ENCODE assay signal across 28 mouse cellular contexts in the genomic region with DNA sequence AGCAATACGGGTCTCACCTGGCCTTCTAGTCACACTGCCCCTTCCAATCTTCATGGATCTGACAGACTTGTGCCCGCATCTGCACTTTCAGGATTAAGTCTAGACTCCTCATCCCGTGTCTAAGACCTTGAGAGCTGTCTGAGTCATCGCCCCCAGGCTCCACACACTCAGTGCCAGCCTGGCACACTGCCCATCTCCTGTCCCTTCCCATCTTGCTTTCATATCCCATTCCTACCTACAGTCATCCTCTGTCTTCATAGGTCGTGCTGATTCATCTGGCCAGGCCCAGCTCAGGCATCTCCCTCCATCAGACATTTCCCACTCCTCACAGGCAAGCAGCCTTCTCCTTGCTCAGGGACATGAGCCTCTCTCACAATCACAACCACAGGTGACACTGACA.
DNase-seq lines count a peak whose midpoint lies in the region; ATAC-seq and TF ChIP-seq lines count a peak whose summit lies in the region.
"Had no signal": no experiment of that assay in that cellular context is flagged by ENCODE, and none has a peak within 500 bp of the region (broad histone marks: within the 10 kb centered on the region; RNA-seq: fewer than 3 reads in every experiment).

No protein-coding gene starts in this region.

- H3K36me3 ChIP-seq in midbrain, embryonic 11.5 days (ENCODE audit: control insufficient read depth, insufficient read depth, low read length) = no peaks in the 10 kb centered on the region
- H3K36me3 ChIP-seq in midbrain, embryonic 14.5 days (ENCODE audit: control insufficient read depth, insufficient read depth, low read length) = no peaks in the 10 kb centered on the region
- no peaks in the 10 kb centered on the region for H3K36me3 ChIP-seq in kidney, embryonic 14.5 days (ENCODE audit: control insufficient read depth, insufficient read depth, low read length)
- H3K36me3 ChIP-seq: forebrain, embryonic 15.5 days; G1E; heart, embryonic 12.5 days; hindbrain, embryonic 15.5 days; intestine, embryonic 15.5 days; liver, embryonic 12.5 days; midbrain, embryonic 13.5 days; stomach, embryonic 15.5 days had no signal

- ATAC-seq in midbrain, embryonic 11.5 days (ENCODE audit: low FRiP score) = no peak
- no peak for ATAC-seq in midbrain, embryonic 14.5 days (ENCODE audit: low FRiP score, low TSS enrichment)
- peak; percentile 90 for ATAC-seq in Patski
- no peak for ATAC-seq in kidney, embryonic 14.5 days (ENCODE audit: low FRiP score, low TSS enrichment)
- ATAC-seq: forebrain, embryonic 15.5 days; intestine, embryonic 15.5 days; liver, embryonic 12.5 days; liver, postnatal 0 days; midbrain, embryonic 13.5 days had no signal

- no peaks in the 10 kb centered on the region for H3K27me3 ChIP-seq in midbrain, embryonic 11.5 days (ENCODE audit: control insufficient read depth, insufficient read depth, low read length)
- no peaks in the 10 kb centered on the region for H3K27me3 ChIP-seq in midbrain, embryonic 14.5 days (ENCODE audit: control insufficient read depth, insufficient read depth, low read length)
- H3K27me3 ChIP-seq in Patski = no peaks in the 10 kb centered on the region
- no peaks in the 10 kb centered on the region for H3K27me3 ChIP-seq in kidney, embryonic 14.5 days (ENCODE audit: control insufficient read depth, insufficient read depth, low read length)
- H3K27me3 ChIP-seq: forebrain, embryonic 15.5 days; heart, embryonic 12.5 days; hindbrain, embryonic 15.5 days; intestine, embryonic 15.5 days; liver, embryonic 12.5 days; megakaryocyte, embryonic 14.5 days; midbrain, embryonic 13.5 days; stomach, embryonic 15.5 days had no signal

- no peak overlapping the region for H3K27ac ChIP-seq in midbrain, embryonic 11.5 days (ENCODE audit: low read depth, low read length)
- no peak overlapping the region for H3K27ac ChIP-seq in midbrain, embryonic 14.5 days (replicated peaks; ENCODE audit: low read depth, low read length)
- H3K27ac ChIP-seq in kidney, embryonic 14.5 days (ENCODE audit: low read depth, low read length) = no peak overlapping the region
- H3K27ac ChIP-seq: forebrain, embryonic 15.5 days; hindbrain, embryonic 15.5 days; intestine, embryonic 15.5 days; kidney, postnatal 0 days; liver, embryonic 12.5 days; midbrain, embryonic 13.5 days; stomach, embryonic 15.5 days had no signal

- POLR2A ChIA-PET in Patski (lab: Charles Lee) = interaction anchor here (0.6 kb wide), 1 partner anchor 1144 kb away, joined by 10 read pairs; no protein-coding TSS in a partner anchor

- no peak overlapping the region for H3K9ac ChIP-seq in midbrain, embryonic 11.5 days (ENCODE audit: low read length)
- no peak overlapping the region for H3K9ac ChIP-seq in midbrain, embryonic 14.5 days (replicated peaks; ENCODE audit: low read length)
- no peak overlapping the region for H3K9ac ChIP-seq in kidney, embryonic 14.5 days (ENCODE audit: low read depth, low read length)
- H3K9ac ChIP-seq: forebrain, embryonic 15.5 days; heart, embryonic 12.5 days; hindbrain, embryonic 15.5 days; intestine, embryonic 15.5 days; liver, embryonic 12.5 days; liver, postnatal 0 days; midbrain, embryonic 13.5 days; stomach, embryonic 15.5 days had no signal

- no peak for TF ChIP-seq CTCF in Patski (IDR thresholded peaks at IDR 0.05)

- H3K4me1 ChIP-seq in midbrain, embryonic 11.5 days (ENCODE audit: control insufficient read depth, insufficient read depth, low read length) = no peaks in the 10 kb centered on the region
- H3K4me1 ChIP-seq in midbrain, embryonic 14.5 days (ENCODE audit: control insufficient read depth, insufficient read depth, low read length) = no peaks in the 10 kb centered on the region
- H3K4me1 ChIP-seq in kidney, embryonic 14.5 days (ENCODE audit: control insufficient read depth, insufficient read depth, low read length) = no peaks in the 10 kb centered on the region
- H3K4me1 ChIP-seq: forebrain, embryonic 15.5 days; hindbrain, embryonic 15.5 days; intestine, embryonic 15.5 days; liver, embryonic 12.5 days; megakaryocyte, embryonic 14.5 days; midbrain, embryonic 13.5 days; stomach, embryonic 15.5 days had no signal

- H3K4me3 ChIP-seq in midbrain, embryonic 11.5 days (ENCODE audit: low read depth, low read length) = no peak overlapping the region
- no peak overlapping the region for H3K4me3 ChIP-seq in midbrain, embryonic 14.5 days (replicated peaks; ENCODE audit: low read depth, low read length)
- no peak overlapping the region for H3K4me3 ChIP-seq in kidney, embryonic 14.5 days (ENCODE audit: low read length)
- H3K4me3 ChIP-seq: forebrain, embryonic 15.5 days; heart, embryonic 12.5 days; hindbrain, embryonic 15.5 days; intestine, embryonic 15.5 days; liver, embryonic 12.5 days; megakaryocyte, embryonic 14.5 days; midbrain, embryonic 13.5 days; stomach, embryonic 15.5 days had no signal

- in situ Hi-C loops in Patski (cut with MboI; ENCODE audit: low pct_unique_long_range_greater_than_20kb) = no loop called here

- WGBS in midbrain, embryonic 11.5 days = 93% methylated on average over 5 of the region's 5 CpGs
- WGBS in midbrain, embryonic 14.5 days = 86% methylated on average over 5 of the region's 5 CpGs
- 78% methylated on average over 5 of the region's 5 CpGs for WGBS in kidney, embryonic 14.5 days

- no peak overlapping the region for H3K4me2 ChIP-seq in midbrain, embryonic 11.5 days
- no peak overlapping the region for H3K4me2 ChIP-seq in midbrain, embryonic 14.5 days (ENCODE audit: low read length)
- no peak overlapping the region for H3K4me2 ChIP-seq in kidney, embryonic 14.5 days (replicated peaks; ENCODE audit: low read depth, low read length)
- H3K4me2 ChIP-seq: forebrain, embryonic 15.5 days; heart, embryonic 12.5 days; hindbrain, embryonic 15.5 days; intestine, embryonic 15.5 days; liver, embryonic 12.5 days; midbrain, embryonic 13.5 days; stomach, embryonic 15.5 days had no signal

- CTCF ChIA-PET in Patski (lab: Charles Lee) = no interaction called here

- H3K9me3 ChIP-seq in midbrain, embryonic 11.5 days (ENCODE audit: control insufficient read depth, low read length) = no peaks in the 10 kb centered on the region
- no peaks in the 10 kb centered on the region for H3K9me3 ChIP-seq in midbrain, embryonic 14.5 days (ENCODE audit: control insufficient read depth, low read length)
- no peaks in the 10 kb centered on the region for H3K9me3 ChIP-seq in kidney, embryonic 14.5 days (ENCODE audit: control insufficient read depth, low read length)
- H3K9me3 ChIP-seq: forebrain, embryonic 15.5 days; heart, embryonic 12.5 days; hindbrain, embryonic 15.5 days; intestine, embryonic 15.5 days; liver, embryonic 12.5 days; midbrain, embryonic 13.5 days; stomach, embryonic 15.5 days had no signal

- peak; percentile 51 for DNase-seq in midbrain, embryonic 11.5 days (ENCODE audit: low spot score, missing footprints)
- no peak for DNase-seq in midbrain, embryonic 14.5 days
- peak; percentile 90 for DNase-seq in Patski (ENCODE audit: low read depth, low spot score)
- peak; percentile 73 for DNase-seq in adrenal gland, postnatal 14 days
- DNase-seq in ovary, postnatal 14 days (ENCODE audit: low spot score) = no peak
- DNase-seq in retina, postnatal 1 day = no peak
- DNase-seq: cerebellum, adult 11-12 months; gastrocnemius, postnatal 36 days; heart, adult 18-20 months; heart, postnatal 10 days; kidney, adult 2 months; kidney, postnatal 4 days; left cerebral cortex, postnatal 4 days; liver, postnatal 0 days; lung, postnatal 4 days; right cerebral cortex, postnatal 25 days; thymus, postnatal 14 days had no signal

Comparison
In these comparisons a context has a peak if more than half of its experiments do, and no peak if none do; other contexts are left out.
1. DNase-seq: peak in midbrain, embryonic 11.5 days (single experiment), Patski (single experiment) and adrenal gland, postnatal 14 days (single experiment); none in midbrain, embryonic 14.5 days (single experiment), ovary, postnatal 14 days (single experiment) and retina, postnatal 1 day (single experiment).